Mouse (Mus musculus): Measurements from ENCODE around the gene Ttc9. TPM values are rescaled to one million over a fixed set of nuclear protein-coding genes. Genes with fewer than 3 reads are reported as not detected.
A peak's percentile ranks its signal among the peaks of the same experiment; 100 is the strongest.

Ttc9 gene
- polyA plus RNA-seq, 1 experiment from 2014 or later, result 7.6 TPM

GRCm38 (mm10) chr12:81690751-81691150, 59.7 kb downstream of the Ttc9 start:
- no peak for ATAC-seq (ENCODE audit: insufficient read depth, low FRiP score)

GRCm38 (mm10) chr12:81691177-81691730, 60.2 kb downstream of the Ttc9 start:
- Histone ChIP-seq H3K4me3 (replicated peaks; ENCODE audit: low read length) (no peak overlapping the region), H3K4me2 (ENCODE audit: low read depth, low read length) (no peak overlapping the region), H3K27ac (ENCODE audit: low read length) (no peak overlapping the region), H3K9me3 (replicated peaks; ENCODE audit: control insufficient read depth, low read length) (no peaks in the 10 kb centered on the region), H3K4me1 (ENCODE audit: control insufficient read depth, insufficient read depth, low read length) (no peaks in the 10 kb centered on the region), H3K36me3 (ENCODE audit: control insufficient read depth, insufficient read depth, low read length) (no peaks in the 10 kb centered on the region), H3K27me3 (ENCODE audit: control insufficient read depth, insufficient read depth, low read length) (no peaks in the 10 kb centered on the region), H3K9ac (ENCODE audit: low read length) (no peak overlapping the region)
- WGBS, result 22% methylated on average over 8 of the region's 8 CpGs
- no peak; the same call in 1 of the 2 replicates for ATAC-seq (ENCODE audit: insufficient read depth, low FRiP score)

More at GRCm38 (mm10) chr12:81690751-81691150, 59.7 kb downstream of the Ttc9 start:
- Histone ChIP-seq H3K4me1 (ENCODE audit: control insufficient read depth, insufficient read depth, low read length) (no peaks in the 10 kb centered on the region), H3K9ac (ENCODE audit: low read length) (no peak overlapping the region), H3K4me3 (replicated peaks; ENCODE audit: low read length) (no peak overlapping the region), H3K9me3 (replicated peaks; ENCODE audit: control insufficient read depth, low read length) (no peaks in the 10 kb centered on the region), H3K27me3 (ENCODE audit: control insufficient read depth, insufficient read depth, low read length) (no peaks in the 10 kb centered on the region), H3K27ac (ENCODE audit: low read length) (no peak overlapping the region), H3K36me3 (ENCODE audit: control insufficient read depth, insufficient read depth, low read length) (no peaks in the 10 kb centered on the region), H3K4me2 (ENCODE audit: low read depth, low read length) (no peak overlapping the region)
- WGBS, result 69% methylated on average over 7 of the region's 7 CpGs

- Histone ChIP-seq H3K9me3 (replicated peaks; ENCODE audit: control insufficient read depth, low read length) (no peaks in the 10 kb centered on the region), H3K4me3 (replicated peaks; ENCODE audit: low read length) (no peak overlapping the region), H3K27ac (ENCODE audit: low read length) (peak overlapping the region; percentile 48; the same call in 1 of the 2 replicates), H3K4me2 (ENCODE audit: low read depth, low read length) (no peak overlapping the region), H3K4me1 (ENCODE audit: control insufficient read depth, insufficient read depth, low read length) (peaks cover 6% of the 10 kb centered on the region; the same call in 1 of the 2 replicates), H3K36me3 (ENCODE audit: control insufficient read depth, insufficient read depth, low read length) (no peaks in the 10 kb centered on the region), H3K9ac (ENCODE audit: low read length) (no peak overlapping the region), H3K27me3 (ENCODE audit: control insufficient read depth, insufficient read depth, low read length) (no peaks in the 10 kb centered on the region)
- peak; percentile 89 for ATAC-seq (ENCODE audit: insufficient read depth, low FRiP score)
- WGBS, result 25% methylated on average over 4 of the region's 4 CpGs
These were observed 67.0 kb downstream of the Ttc9 start for GRCm38 (mm10) chr12:81698011-81698410.

- no peak for ATAC-seq (ENCODE audit: insufficient read depth, low FRiP score)
- peaks cover 2% of the 10 kb centered on the region; the same call in 1 of the 2 replicates for H3K4me1 ChIP-seq (ENCODE audit: control insufficient read depth, insufficient read depth, low read length)
- H3K9ac ChIP-seq (ENCODE audit: low read length), result no peak overlapping the region
- whole genome bisulfite sequencing, result 6% methylated on average over 1 of the region's 1 CpGs
- H3K27ac ChIP-seq (ENCODE audit: low read length), result no peak overlapping the region
- H3K27me3 ChIP-seq (ENCODE audit: control insufficient read depth, insufficient read depth, low read length), result no peaks in the 10 kb centered on the region
- H3K36me3 ChIP-seq (ENCODE audit: control insufficient read depth, insufficient read depth, low read length), result no peaks in the 10 kb centered on the region
- H3K4me3 ChIP-seq (replicated peaks; ENCODE audit: low read length), result no peak overlapping the region
- H3K9me3 ChIP-seq (replicated peaks; ENCODE audit: control insufficient read depth, low read length), result no peaks in the 10 kb centered on the region
- no peak overlapping the region for H3K4me2 ChIP-seq (ENCODE audit: low read depth, low read length)
These were observed 71.9 kb downstream of the Ttc9 start for GRCm38 (mm10) chr12:81702903-81703302.

- Histone ChIP-seq H3K27ac (ENCODE audit: low read length) (peak overlapping the region; percentile 46; the same call in 1 of the 2 replicates), H3K9ac (ENCODE audit: low read length) (no peak overlapping the region), H3K36me3 (ENCODE audit: control insufficient read depth, insufficient read depth, low read length) (no peaks in the 10 kb centered on the region), H3K4me3 (replicated peaks; ENCODE audit: low read length) (no peak overlapping the region), H3K4me1 (ENCODE audit: control insufficient read depth, insufficient read depth, low read length) (no peaks in the 10 kb centered on the region), H3K9me3 (replicated peaks; ENCODE audit: control insufficient read depth, low read length) (no peaks in the 10 kb centered on the region), H3K27me3 (ENCODE audit: control insufficient read depth, insufficient read depth, low read length) (no peaks in the 10 kb centered on the region), H3K4me2 (ENCODE audit: low read depth, low read length) (no peak overlapping the region)
- 68% methylated on average over 4 of the region's 4 CpGs for WGBS
- peak; percentile 89 for ATAC-seq (ENCODE audit: insufficient read depth, low FRiP score)
These were observed 81.6 kb downstream of the Ttc9 start for GRCm38 (mm10) chr12:81712618-81713017.

Other genes with a start within 250 kb of the Ttc9 start
- gene Adam4, start 209.3 kb upstream of the Ttc9 start, polyA plus RNA-seq (2015; fragmentation: Nextera tagmentation; extraction: Ambion mirVana), result 0.37 and 0.59 TPM in 2 replicates
- gene Cox16, start 146.1 kb upstream of the Ttc9 start, polyA plus RNA-seq (2015; fragmentation: Nextera tagmentation; extraction: Ambion mirVana), result 132 and 153 TPM in 2 replicates
- gene Gm20498, start 98.3 kb upstream of the Ttc9 start, polyA plus RNA-seq (2015; fragmentation: Nextera tagmentation; extraction: Ambion mirVana), result 25.4 and 27.8 TPM in 2 replicates
- 36.8 and 37.0 TPM in 2 replicates for gene Synj2bp, start 98.3 kb upstream of the Ttc9 start, polyA plus RNA-seq (2015; fragmentation: Nextera tagmentation; extraction: Ambion mirVana)
- 0.17 and 0.22 TPM in 2 replicates for gene Adam21, start 62.8 kb upstream of the Ttc9 start, polyA plus RNA-seq (2015; fragmentation: Nextera tagmentation; extraction: Ambion mirVana)
- gene Med6, start 36.2 kb upstream of the Ttc9 start, polyA plus RNA-seq (2015; fragmentation: Nextera tagmentation; extraction: Ambion mirVana), result 55.0 and 55.5 TPM in 2 replicates
- 1.7 and 1.8 TPM in 2 replicates for gene Map3k9, start 149.9 kb downstream of the Ttc9 start, polyA plus RNA-seq (2015; fragmentation: Nextera tagmentation; extraction: Ambion mirVana)
- gene Pcnx, start 228.8 kb downstream of the Ttc9 start, polyA plus RNA-seq (2015; fragmentation: Nextera tagmentation; extraction: Ambion mirVana), result 10.3 and 10.8 TPM in 2 replicates

Data from stomach, embryonic 16.5 days (tissue).